Mouse (Mus musculus): ENCODE data around the gene Efna5. TPM values are rescaled to one million over a fixed set of nuclear protein-coding genes. Genes with fewer than 3 reads are reported as not detected.

Efna5 gene
- polyA plus RNA-seq, 1 experiment from 2014 or later: 70.3 TPM

DNA sequence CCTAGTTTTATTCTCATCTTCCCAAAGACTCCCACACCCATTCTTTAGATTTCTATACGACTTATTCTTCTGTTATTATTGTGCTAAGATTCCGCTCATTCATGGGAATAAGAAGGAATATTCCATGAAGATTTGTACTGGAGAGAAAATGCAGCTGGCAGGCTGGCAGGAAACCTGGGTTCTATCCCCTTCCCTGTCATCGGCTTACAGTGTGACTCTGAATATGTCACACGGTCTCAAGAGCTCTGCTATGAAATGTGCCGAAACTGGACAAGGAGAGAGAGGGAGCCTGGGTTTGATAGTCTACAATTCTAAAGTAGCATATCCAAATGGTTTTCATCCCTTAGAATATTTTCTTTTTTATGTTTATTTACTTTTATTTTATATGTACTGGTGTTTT is 198.0 kb downstream of the Efna5 start:
- Histone ChIP-seq H3K4me3 (ENCODE audit: low read depth, low read length) (no peak overlapping the region), H3K4me2 (ENCODE audit: low read depth, low read length) (no peak overlapping the region), H3K27ac (replicated peaks; ENCODE audit: low read depth, low read length) (no peak overlapping the region), H3K36me3 (replicated peaks; ENCODE audit: control insufficient read depth, insufficient read depth, low read depth, low read length) (no peaks in the 10 kb centered on the region), H3K27me3 (ENCODE audit: control insufficient read depth, insufficient read depth, low read length) (no peaks in the 10 kb centered on the region), H3K9me3 (replicated peaks; ENCODE audit: control insufficient read depth, low read length) (no peaks in the 10 kb centered on the region), H3K4me1 (ENCODE audit: control insufficient read depth, insufficient read depth, low read length) (no peaks in the 10 kb centered on the region), H3K9ac (replicated peaks; ENCODE audit: low read length) (no peak overlapping the region)
- WGBS: 86% methylated on average over 5 of the region's 5 CpGs
- ATAC-seq (replicated peaks; ENCODE audit: insufficient number of reproducible peaks, low FRiP score, low TSS enrichment, low read depth): no peak
- no peak for DNase-seq (ENCODE audit: low spot score)

GRCm38 (mm10) chr17:62681726-62682125 is 199.4 kb downstream of the Efna5 start:
- WGBS: 29% methylated on average over 1 of the region's 1 CpGs
- H3K4me3 ChIP-seq (ENCODE audit: low read depth, low read length): no peak overlapping the region
- DNase-seq (ENCODE audit: low spot score) (no peak), ATAC-seq (replicated peaks; ENCODE audit: insufficient number of reproducible peaks, low FRiP score, low TSS enrichment, low read depth) (no peak)
- no peaks in the 10 kb centered on the region for H3K9me3 ChIP-seq (replicated peaks; ENCODE audit: control insufficient read depth, low read length)
- no peak overlapping the region for H3K9ac ChIP-seq (replicated peaks; ENCODE audit: low read length)
- H3K27ac ChIP-seq (replicated peaks; ENCODE audit: low read depth, low read length): no peak overlapping the region
- no peaks in the 10 kb centered on the region for H3K36me3 ChIP-seq (replicated peaks; ENCODE audit: control insufficient read depth, insufficient read depth, low read depth, low read length)
- no peaks in the 10 kb centered on the region for H3K4me1 ChIP-seq (ENCODE audit: control insufficient read depth, insufficient read depth, low read length)
- no peak overlapping the region for H3K4me2 ChIP-seq (ENCODE audit: low read depth, low read length)
- no peaks in the 10 kb centered on the region for H3K27me3 ChIP-seq (ENCODE audit: control insufficient read depth, insufficient read depth, low read length)

GRCm38 (mm10) chr17:62680737-62681136 is 200.4 kb downstream of the Efna5 start:
- no peak overlapping the region for H3K27ac ChIP-seq (replicated peaks; ENCODE audit: low read depth, low read length)
- H3K27me3 ChIP-seq (ENCODE audit: control insufficient read depth, insufficient read depth, low read length): no peaks in the 10 kb centered on the region
- H3K9me3 ChIP-seq (replicated peaks; ENCODE audit: control insufficient read depth, low read length): no peaks in the 10 kb centered on the region
- DNase-seq (ENCODE audit: low spot score) (no peak), ATAC-seq (replicated peaks; ENCODE audit: insufficient number of reproducible peaks, low FRiP score, low TSS enrichment, low read depth) (no peak)
- H3K9ac ChIP-seq (replicated peaks; ENCODE audit: low read length): no peak overlapping the region
- H3K4me3 ChIP-seq (ENCODE audit: low read depth, low read length): no peak overlapping the region
- H3K36me3 ChIP-seq (replicated peaks; ENCODE audit: control insufficient read depth, insufficient read depth, low read depth, low read length): no peaks in the 10 kb centered on the region
- WGBS: 58% methylated on average over 1 of the region's 1 CpGs
- no peak overlapping the region for H3K4me2 ChIP-seq (ENCODE audit: low read depth, low read length)
- no peaks in the 10 kb centered on the region for H3K4me1 ChIP-seq (ENCODE audit: control insufficient read depth, insufficient read depth, low read length)

DNA sequence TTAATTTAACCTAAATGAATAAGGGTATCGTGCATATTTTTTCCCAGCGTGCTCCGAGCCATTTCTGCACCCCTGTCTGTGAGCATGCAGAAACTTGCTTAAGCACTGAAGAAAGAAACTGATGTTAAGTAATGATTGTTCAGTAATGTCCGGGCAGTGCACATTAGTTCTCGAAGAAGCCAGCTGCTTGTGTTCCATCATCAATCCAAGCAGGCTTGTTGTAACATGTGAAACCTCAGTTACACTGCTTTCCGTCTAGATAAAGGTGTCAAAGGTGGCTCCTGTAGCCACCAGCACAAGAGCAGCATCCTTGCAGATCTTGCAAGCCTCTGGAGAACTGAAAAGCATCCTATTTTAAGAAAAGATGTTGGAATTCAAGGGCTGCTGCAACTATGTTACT is 204.3 kb downstream of the Efna5 start:
- Histone ChIP-seq H3K27me3 (ENCODE audit: control insufficient read depth, insufficient read depth, low read length) (no peaks in the 10 kb centered on the region), H3K4me1 (ENCODE audit: control insufficient read depth, insufficient read depth, low read length) (no peaks in the 10 kb centered on the region), H3K9me3 (replicated peaks; ENCODE audit: control insufficient read depth, low read length) (no peaks in the 10 kb centered on the region), H3K4me2 (ENCODE audit: low read depth, low read length) (no peak overlapping the region), H3K27ac (replicated peaks; ENCODE audit: low read depth, low read length) (no peak overlapping the region), H3K4me3 (ENCODE audit: low read depth, low read length) (no peak overlapping the region), H3K9ac (replicated peaks; ENCODE audit: low read length) (no peak overlapping the region), H3K36me3 (replicated peaks; ENCODE audit: control insufficient read depth, insufficient read depth, low read depth, low read length) (no peaks in the 10 kb centered on the region)
- ATAC-seq (replicated peaks; ENCODE audit: insufficient number of reproducible peaks, low FRiP score, low TSS enrichment, low read depth) (no peak), DNase-seq (ENCODE audit: low spot score) (no peak)
- 77% methylated on average over 6 of the region's 6 CpGs for WGBS

- DNase-seq (ENCODE audit: low spot score) (no peak), ATAC-seq (replicated peaks; ENCODE audit: insufficient number of reproducible peaks, low FRiP score, low TSS enrichment, low read depth) (no peak)
- H3K4me1 ChIP-seq (ENCODE audit: control insufficient read depth, insufficient read depth, low read length): no peaks in the 10 kb centered on the region
- no peak overlapping the region for H3K27ac ChIP-seq (replicated peaks; ENCODE audit: low read depth, low read length)
- no peaks in the 10 kb centered on the region for H3K9me3 ChIP-seq (replicated peaks; ENCODE audit: control insufficient read depth, low read length)
- no peak overlapping the region for H3K4me3 ChIP-seq (ENCODE audit: low read depth, low read length)
- H3K27me3 ChIP-seq (ENCODE audit: control insufficient read depth, insufficient read depth, low read length): no peaks in the 10 kb centered on the region
- no peak overlapping the region for H3K9ac ChIP-seq (replicated peaks; ENCODE audit: low read length)
- H3K4me2 ChIP-seq (ENCODE audit: low read depth, low read length): no peak overlapping the region
- whole genome bisulfite sequencing: 46% methylated on average over 6 of the region's 6 CpGs
- no peaks in the 10 kb centered on the region for H3K36me3 ChIP-seq (replicated peaks; ENCODE audit: control insufficient read depth, insufficient read depth, low read depth, low read length)
Measured at GRCm38 (mm10) chr17:62676409-62676808, 204.7 kb downstream of the Efna5 start.

DNA sequence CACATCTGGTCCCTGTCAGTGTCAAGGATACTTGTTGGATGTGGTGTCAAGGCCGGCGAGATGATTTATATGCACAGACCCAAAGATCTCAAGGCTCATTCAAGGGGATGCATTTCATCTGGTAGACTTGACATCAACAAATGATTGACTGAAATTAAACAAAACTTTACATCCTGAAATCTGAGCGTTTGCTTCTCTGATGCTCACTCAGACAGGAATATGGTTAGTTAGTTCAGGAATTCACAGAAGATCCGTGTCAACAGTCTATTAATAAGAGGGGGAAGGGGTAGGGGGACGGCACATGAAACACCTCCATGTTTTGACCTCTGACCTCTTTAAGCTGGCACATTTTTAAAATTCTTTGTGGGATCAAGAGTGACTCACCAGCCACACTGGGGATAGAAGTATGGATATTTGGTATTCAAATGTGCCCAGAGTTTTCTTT is 205.3 kb downstream of the Efna5 start:
- no peak overlapping the region for H3K27ac ChIP-seq (replicated peaks; ENCODE audit: low read depth, low read length)
- ATAC-seq (replicated peaks; ENCODE audit: insufficient number of reproducible peaks, low FRiP score, low TSS enrichment, low read depth) (no peak), DNase-seq (ENCODE audit: low spot score) (peak; percentile 40)
- H3K9me3 ChIP-seq (replicated peaks; ENCODE audit: control insufficient read depth, low read length): no peaks in the 10 kb centered on the region
- H3K27me3 ChIP-seq (ENCODE audit: control insufficient read depth, insufficient read depth, low read length): no peaks in the 10 kb centered on the region
- H3K4me2 ChIP-seq (ENCODE audit: low read depth, low read length): no peak overlapping the region
- H3K36me3 ChIP-seq (replicated peaks; ENCODE audit: control insufficient read depth, insufficient read depth, low read depth, low read length): no peaks in the 10 kb centered on the region
- 20% methylated on average over 5 of the region's 5 CpGs for WGBS
- no peak overlapping the region for H3K4me3 ChIP-seq (ENCODE audit: low read depth, low read length)
- H3K4me1 ChIP-seq (ENCODE audit: control insufficient read depth, insufficient read depth, low read length): no peaks in the 10 kb centered on the region
- no peak overlapping the region for H3K9ac ChIP-seq (replicated peaks; ENCODE audit: low read length)

GRCm38 (mm10) chr17:62672068-62672467 is 209.0 kb downstream of the Efna5 start:
- Histone ChIP-seq H3K4me1 (ENCODE audit: control insufficient read depth, insufficient read depth, low read length) (no peaks in the 10 kb centered on the region), H3K36me3 (replicated peaks; ENCODE audit: control insufficient read depth, insufficient read depth, low read depth, low read length) (no peaks in the 10 kb centered on the region)

DNA sequence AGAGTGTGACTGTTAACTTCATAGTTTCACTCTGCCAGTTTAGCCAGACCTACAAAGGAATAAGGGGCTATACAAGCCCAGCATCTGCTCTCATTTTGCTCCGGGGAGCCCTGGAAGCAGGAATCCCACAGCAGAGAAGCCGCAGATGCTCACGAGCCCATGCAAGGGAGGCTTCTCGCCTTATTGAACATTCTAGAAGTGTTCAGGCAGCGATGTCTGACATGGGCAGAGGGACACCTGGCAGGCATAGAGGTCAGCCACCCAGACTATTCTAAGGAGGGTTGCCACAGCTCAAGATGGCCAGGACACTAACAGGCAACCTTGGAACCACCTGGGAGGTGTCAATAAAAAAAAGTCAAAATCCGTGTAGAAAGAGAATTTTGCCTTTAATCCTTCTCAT is 214.4 kb downstream of the Efna5 start:
- DNase-seq (ENCODE audit: low spot score) (no peak), ATAC-seq (replicated peaks; ENCODE audit: insufficient number of reproducible peaks, low FRiP score, low TSS enrichment, low read depth) (no peak)
- H3K4me2 ChIP-seq (ENCODE audit: low read depth, low read length): no peak overlapping the region
- no peak overlapping the region for H3K27ac ChIP-seq (replicated peaks; ENCODE audit: low read depth, low read length)
- H3K4me3 ChIP-seq (ENCODE audit: low read depth, low read length): no peak overlapping the region
- 80% methylated on average over 6 of the region's 6 CpGs for WGBS
- no peaks in the 10 kb centered on the region for H3K4me1 ChIP-seq (ENCODE audit: control insufficient read depth, insufficient read depth, low read length)
- no peaks in the 10 kb centered on the region for H3K27me3 ChIP-seq (ENCODE audit: control insufficient read depth, insufficient read depth, low read length)
- no peaks in the 10 kb centered on the region for H3K36me3 ChIP-seq (replicated peaks; ENCODE audit: control insufficient read depth, insufficient read depth, low read depth, low read length)
- H3K9ac ChIP-seq (replicated peaks; ENCODE audit: low read length): no peak overlapping the region
- no peaks in the 10 kb centered on the region for H3K9me3 ChIP-seq (replicated peaks; ENCODE audit: control insufficient read depth, low read length)

More at GRCm38 (mm10) chr17:62672068-62672467, 209.0 kb downstream of the Efna5 start:
- H3K27ac ChIP-seq (replicated peaks; ENCODE audit: low read depth, low read length): no peak overlapping the region
- WGBS: 78% methylated on average over 8 of the region's 8 CpGs
- no peak overlapping the region for H3K4me3 ChIP-seq (ENCODE audit: low read depth, low read length)
- no peaks in the 10 kb centered on the region for H3K27me3 ChIP-seq (ENCODE audit: control insufficient read depth, insufficient read depth, low read length)
- DNase-seq (ENCODE audit: low spot score) (no peak), ATAC-seq (replicated peaks; ENCODE audit: insufficient number of reproducible peaks, low FRiP score, low TSS enrichment, low read depth) (no peak)
- H3K4me2 ChIP-seq (ENCODE audit: low read depth, low read length): no peak overlapping the region
- no peaks in the 10 kb centered on the region for H3K9me3 ChIP-seq (replicated peaks; ENCODE audit: control insufficient read depth, low read length)
- no peak overlapping the region for H3K9ac ChIP-seq (replicated peaks; ENCODE audit: low read length)
